Mouse (Mus musculus): ENCODE data around the gene Olfr504.
"Not testable (repeated sequence)": the region's sequence is repeated elsewhere in the genome, so short reads cannot be mapped to it uniquely, and the experiment has no call there.

GRCm38 (mm10) chr7:108544227-108544626, 21.4 kb downstream of the Olfr504 start, which contains the start of gene Olfr503:
- TF ChIP-seq POLR2A (IDR thresholded peaks at IDR 0.05; ENCODE audit: control insufficient read depth, low read depth, low read length); CTCF (IDR thresholded peaks at IDR 0.05; ENCODE audit: control insufficient read depth, insufficient read depth, insufficient replicate concordance, low read depth, low read length): not testable (repeated sequence)

Measured in testis, adult 2 months (tissue).